Mouse (Mus musculus) limb, embryonic 14.5 days (tissue): ENCODE results near the gene Gm20388. TPM values are rescaled to one million over a fixed set of nuclear protein-coding genes. Genes with fewer than 3 reads are reported as not detected.

Experiments used
- ATAC-seq: fragments of 200-750 bp; cut with Nextera tagmentation; 2 replicates; pipeline ENCODE4 v1.8.0; 2017; ENCODE audit warnings: low read depth, moderate number of reproducible peaks, moderate TSS enrichment; ENCODE audit not compliant: low FRiP score
- DNase-seq: peaks from one replicate; pipeline ENCODE4 v3.0.0-alpha.2; 2015; ENCODE audit warnings: low spot score
- H3K27ac ChIP-seq: fragments of 300-500 bp; sonication (generic); replicated peaks from 2 replicates; pipeline ENCODE4 v1.5.1; 2014; ENCODE audit warnings: low read depth, mild to moderate bottlenecking, low read length, moderate library complexity, mixed read lengths
- H3K27me3 ChIP-seq: fragments of 300-500 bp; sonication (generic); 2 replicates; pipeline ENCODE4 v1.6.1; 2014; ENCODE audit warnings: low read length, mixed read lengths; ENCODE audit not compliant: control insufficient read depth, insufficient read depth
- H3K36me3 ChIP-seq: fragments of 300-500 bp; sonication (generic); 2 replicates; pipeline ENCODE4 v1.6.1; 2014; ENCODE audit warnings: mild to moderate bottlenecking, low read length, moderate library complexity, mixed read lengths; ENCODE audit not compliant: control insufficient read depth, insufficient read depth
- H3K4me1 ChIP-seq: fragments of 300-500 bp; sonication (generic); 2 replicates; pipeline ENCODE4 v1.6.1; 2014; ENCODE audit warnings: antibody characterized with exemption, low read length, mixed read lengths; ENCODE audit not compliant: control insufficient read depth, insufficient read depth
- H3K4me2 ChIP-seq: fragments of 300-500 bp; sonication (generic); replicated peaks from 2 replicates; pipeline ENCODE4 v1.6.1; 2014; ENCODE audit warnings: low read depth, mild to moderate bottlenecking, low read length, moderate library complexity; ENCODE audit not compliant: severe bottlenecking
- H3K4me3 ChIP-seq: fragments of 300-500 bp; sonication (generic); replicated peaks from 2 replicates; pipeline ENCODE4 v1.5.1; 2014; ENCODE audit warnings: low read length
- H3K9ac ChIP-seq: fragments of 300-500 bp; sonication (generic); 2 replicates; pipeline ENCODE4 v1.6.1; 2014; ENCODE audit warnings: mild to moderate bottlenecking, low read depth, low read length, moderate library complexity; ENCODE audit not compliant: severe bottlenecking
- H3K9me3 ChIP-seq: fragments of 300-500 bp; sonication (generic); 2 replicates; pipeline ENCODE4 v1.6.1; 2016; ENCODE audit warnings: low read length; ENCODE audit not compliant: control insufficient read depth
- POLR2A ChIP-seq: fragments of 200-500 bp; IDR thresholded peaks from 2 replicates; pipeline ENCODE4 v1.8.0; 2012; ENCODE audit warnings: inconsistent platforms, mild to moderate bottlenecking, moderate library complexity, borderline replicate concordance; ENCODE audit not compliant: insufficient read depth, insufficient read length; ENCODE audit errors: extremely low read depth
- WGBS: fragments of 180-500 bp; shearing (Covaris S2); extraction: QIAGEN DNeasy Blood & Tissue Kit; methylation state at CpG from one replicate; pipeline ENCODE4 v1.1.7; 2014; 5-methylcytosine and 5-hydroxymethylcytosine counted together
- polyA plus RNA-seq, 2 experiments: library from polyadenylated mRNA; depleted of rRNA in 1 of 2; stranded (reverse) in 1 of 2; unstranded in 1 of 2; fragments of >200 nt; fragmentation: Nextera tagmentation in 1 of 2; extraction: Ambion mirVana in 1 of 2; gene quantifications; 2 replicates each; pipeline versions ENCODE4 v1.2.1 to v1.2.3; 2012 to 2014

Gm20388 gene
- polyA plus RNA-seq, 2 experiments: 1.9 to 49.9 TPM

DNA sequence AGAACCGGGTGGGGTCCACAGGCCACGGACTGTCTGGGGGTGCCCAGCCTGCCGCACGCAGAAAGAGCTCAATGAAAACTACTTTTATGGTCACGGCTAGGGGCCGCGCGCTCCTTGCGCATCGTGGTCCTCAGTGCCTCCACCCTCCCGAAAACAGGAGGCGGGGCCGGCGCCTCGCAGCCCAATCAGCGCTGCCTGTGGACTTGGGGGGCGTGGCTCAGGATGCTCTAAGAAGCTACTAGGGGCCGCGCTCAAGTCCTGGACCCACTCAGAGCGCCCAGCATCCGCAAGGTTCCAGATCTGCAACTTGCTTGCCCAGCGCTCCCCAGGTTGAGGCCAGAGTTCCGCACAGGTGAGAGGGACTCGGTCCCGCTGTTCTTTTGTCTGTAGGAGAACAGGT is 81.6 kb downstream of the Gm20388 start, which contains the start of gene Crispld2:
Gene Crispld2 (plus strand): TSS at position 190 of the 400 bp plus-strand sequence.
- H3K9me3 ChIP-seq: no peaks in the 10 kb centered on the region
- peak within 1 kb of the TSS; percentile 65 for H3K4me2 ChIP-seq
- peak within 1 kb of the TSS; percentile 35 for H3K4me3 ChIP-seq
- H3K27ac ChIP-seq: 0 out of 2 replicates have a peak within 1 kb of the TSS, but pooled peaks have one; percentile 9
- peaks cover 19% of the 10 kb centered on the region for H3K4me1 ChIP-seq
- no peaks in the 10 kb centered on the region for H3K27me3 ChIP-seq
- H3K36me3 ChIP-seq: no peaks in the 10 kb centered on the region
- WGBS: under 1% methylated on average over 25 of the region's 25 CpGs
- TF ChIP-seq POLR2A: no peak
- peak; percentile 93 for DNase-seq
- H3K9ac ChIP-seq: no peak within 1 kb of the TSS
- peak; percentile 92 for ATAC-seq

DNA sequence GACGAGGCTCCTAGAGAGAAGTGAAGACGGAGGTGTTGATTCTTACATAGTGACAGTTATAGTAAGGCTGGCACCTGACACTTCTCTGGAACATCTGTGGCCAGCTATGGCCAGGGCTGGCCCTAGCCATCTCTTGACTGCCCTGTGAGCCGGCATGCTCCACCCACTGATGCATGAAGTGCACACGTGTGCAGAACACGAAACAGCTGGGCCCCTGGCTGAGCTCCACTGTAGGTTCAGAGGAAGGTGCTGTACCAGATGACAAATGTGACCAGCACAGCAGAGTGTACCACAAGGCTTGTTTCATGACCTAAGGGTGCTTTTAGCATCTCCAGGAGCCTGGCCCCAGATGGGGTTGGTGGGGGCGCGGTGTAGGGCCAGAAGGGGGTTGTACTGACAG is 83.5 kb downstream of the Gm20388 start:
- no peaks in the 10 kb centered on the region for H3K36me3 ChIP-seq
- no peak overlapping the region for H3K4me3 ChIP-seq
- H3K27me3 ChIP-seq: no peaks in the 10 kb centered on the region
- no peaks in the 10 kb centered on the region for H3K9me3 ChIP-seq
- 47% methylated on average over 7 of the region's 7 CpGs for WGBS
- H3K9ac ChIP-seq: no peak overlapping the region
- DNase-seq: peak; percentile 20
- no peak for TF ChIP-seq POLR2A
- H3K4me2 ChIP-seq: no peak overlapping the region; the same call in 1 of the 2 replicates
- H3K4me1 ChIP-seq: peaks cover 19% of the 10 kb centered on the region
- H3K27ac ChIP-seq: no peak overlapping the region
- no peak for ATAC-seq

DNA sequence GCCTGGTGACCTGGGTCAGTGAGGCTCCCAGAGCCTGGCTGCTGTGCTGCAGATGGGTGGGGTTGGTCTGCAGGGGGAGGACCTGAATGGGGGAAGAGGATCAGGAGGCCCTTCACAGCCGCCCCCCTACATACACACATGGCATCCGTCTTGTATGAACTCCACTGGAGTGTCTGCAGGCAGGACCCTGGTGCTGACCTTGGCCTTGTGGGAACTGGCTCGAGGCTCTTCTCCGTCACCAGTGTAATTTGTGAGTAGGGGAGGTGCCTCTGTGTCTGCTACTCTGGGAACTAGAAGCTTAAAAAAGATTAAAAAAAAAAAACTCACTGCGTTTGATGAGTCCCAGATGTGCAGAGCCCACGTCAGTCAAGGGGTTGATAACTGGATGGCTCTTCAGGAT is 83.9 kb downstream of the Gm20388 start:
- ATAC-seq: no peak
- Histone ChIP-seq H3K27ac (no peak overlapping the region), H3K4me3 (no peak overlapping the region), H3K27me3 (no peaks in the 10 kb centered on the region), H3K36me3 (no peaks in the 10 kb centered on the region), H3K4me1 (peaks cover 19% of the 10 kb centered on the region), H3K9me3 (no peaks in the 10 kb centered on the region), H3K9ac (no peak overlapping the region), H3K4me2 (no peak overlapping the region; the same call in 1 of the 2 replicates)
- DNase-seq: no peak
- TF ChIP-seq POLR2A: no peak
- 23% methylated on average over 6 of the region's 6 CpGs for WGBS

DNA sequence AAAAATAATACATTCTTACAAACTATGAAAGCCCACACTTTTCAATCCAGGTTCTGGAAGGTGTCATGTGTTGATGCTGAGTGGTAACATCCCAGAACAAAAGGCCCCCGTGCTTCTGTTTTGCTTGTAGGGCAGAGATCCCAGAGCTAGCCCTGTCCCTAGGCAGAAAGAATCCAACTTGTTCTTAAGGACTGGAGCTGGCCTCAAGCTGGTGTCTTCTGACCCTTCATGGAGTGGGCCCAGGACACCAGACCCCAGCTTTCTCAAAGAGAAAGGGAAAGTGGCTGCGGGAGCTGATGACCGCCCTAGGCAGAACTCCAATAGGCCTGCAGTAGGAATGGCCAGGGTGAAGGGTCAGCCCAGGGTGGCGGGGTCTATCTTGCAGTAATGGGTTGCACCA is 86.6 kb downstream of the Gm20388 start:
- 86% methylated on average over 4 of the region's 4 CpGs for WGBS
- Histone ChIP-seq H3K4me2 (no peak overlapping the region), H3K4me3 (no peak overlapping the region), H3K9me3 (no peaks in the 10 kb centered on the region), H3K27ac (no peak overlapping the region), H3K4me1 (peaks cover 19% of the 10 kb centered on the region), H3K27me3 (no peaks in the 10 kb centered on the region), H3K36me3 (no peaks in the 10 kb centered on the region), H3K9ac (no peak overlapping the region)
- no peak for TF ChIP-seq POLR2A
- ATAC-seq (no peak), DNase-seq (no peak)

DNA sequence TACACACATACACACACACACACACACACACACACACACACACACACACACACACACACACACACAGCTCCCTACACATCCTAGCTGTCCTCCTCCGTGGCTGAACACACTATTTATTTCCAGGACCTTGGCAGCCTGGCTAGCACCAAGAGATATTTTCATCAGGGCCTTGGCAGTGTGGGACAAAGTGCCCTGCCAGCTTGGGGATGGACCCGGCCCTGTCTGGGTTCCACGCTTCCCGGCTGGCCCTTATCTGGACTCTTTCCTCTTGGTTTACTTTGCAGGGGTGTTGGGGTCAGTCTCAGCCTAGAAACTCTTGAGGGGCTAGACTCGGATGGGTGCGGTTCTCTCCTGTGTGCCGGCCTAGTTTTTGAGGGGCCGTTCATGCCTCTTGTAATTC is 89.8 kb downstream of the Gm20388 start:
- Histone ChIP-seq H3K36me3 (no peaks in the 10 kb centered on the region), H3K4me1 (peaks cover 13% of the 10 kb centered on the region), H3K4me2 (no peak overlapping the region), H3K9me3 (no peaks in the 10 kb centered on the region), H3K27ac (0 out of 2 replicates have a peak overlapping the region, but pooled peaks have one; percentile 19), H3K27me3 (no peaks in the 10 kb centered on the region), H3K9ac (no peak overlapping the region), H3K4me3 (no peak overlapping the region)
- no peak for DNase-seq
- no peak for ATAC-seq
- WGBS: 56% methylated on average over 8 of the region's 8 CpGs
- TF ChIP-seq POLR2A: no peak

DNA sequence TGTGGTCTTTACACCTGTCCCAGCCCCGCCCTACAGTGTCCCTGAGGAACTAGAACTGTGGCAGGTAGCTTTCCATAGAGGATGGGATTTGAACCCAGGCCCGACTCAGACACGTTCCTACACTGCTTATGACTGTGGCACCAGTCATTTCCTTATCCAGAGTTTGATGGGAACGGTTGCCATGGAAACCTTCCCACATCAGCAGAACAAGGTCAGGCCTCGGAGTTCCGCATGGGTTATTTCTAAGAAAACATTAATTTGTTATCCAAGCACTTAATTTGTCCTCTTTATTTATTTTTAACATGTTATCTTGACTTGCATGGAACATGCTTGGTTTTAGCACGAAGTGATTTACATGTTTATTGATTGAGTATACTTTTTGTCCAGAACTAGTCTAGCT is 91.1 kb downstream of the Gm20388 start:
- Histone ChIP-seq H3K9me3 (no peaks in the 10 kb centered on the region), H3K27ac (no peak overlapping the region), H3K9ac (no peak overlapping the region), H3K27me3 (no peaks in the 10 kb centered on the region), H3K4me1 (peaks cover 17% of the 10 kb centered on the region), H3K4me3 (no peak overlapping the region), H3K4me2 (no peak overlapping the region), H3K36me3 (no peaks in the 10 kb centered on the region)
- no peak for TF ChIP-seq POLR2A
- WGBS: 73% methylated on average over 7 of the region's 7 CpGs
- no peak for ATAC-seq
- no peak for DNase-seq
